Mouse (Mus musculus) myocyte (in vitro differentiated cells): ENCODE data around the gene Supt3.

Source experiments
- E2F4 ChIP-seq: IDR thresholded peaks from one replicate; pipeline ENCODE4 v1.6.1; 2011; ENCODE audit warnings: mild to moderate bottlenecking, control low read depth, moderate library complexity; ENCODE audit not compliant: insufficient read depth
- MAX ChIP-seq: IDR thresholded peaks from one replicate; pipeline ENCODE4 v1.6.1; 2011; ENCODE audit warnings: low read depth, mild to moderate bottlenecking, control low read depth
- MYOG ChIP-seq, 3 experiments: IDR thresholded peaks; one replicate each; pipeline ENCODE4 v1.6.1; 2011; ENCODE audit warnings: control low read depth in 2 of 3, low read depth in 2 of 3, mild to moderate bottlenecking in 2 of 3; ENCODE audit not compliant: insufficient read length in 2 of 3, control insufficient read depth in 1 of 3, insufficient read depth in 1 of 3
- POLR2A ChIP-seq: IDR thresholded peaks from one replicate; pipeline ENCODE4 v1.6.1; 2011; ENCODE audit warnings: low read depth, mild to moderate bottlenecking, control low read depth, moderate library complexity; ENCODE audit not compliant: insufficient read length
- POLR2AphosphoS2 ChIP-seq: IDR thresholded peaks from one replicate; pipeline ENCODE4 v1.6.1; 2011; ENCODE audit warnings: low read depth, control low read depth; ENCODE audit not compliant: insufficient read length
- REST ChIP-seq: IDR thresholded peaks from one replicate; pipeline ENCODE4 v1.6.1; 2011; ENCODE audit warnings: mild to moderate bottlenecking, control low read depth, moderate library complexity; ENCODE audit not compliant: insufficient read depth, insufficient read length
- SRF ChIP-seq: IDR thresholded peaks from one replicate; pipeline ENCODE4 v1.6.1; 2011; ENCODE audit warnings: low read depth; ENCODE audit not compliant: control insufficient read depth, insufficient read length
- TCF12 ChIP-seq: IDR thresholded peaks from one replicate; pipeline ENCODE4 v1.6.1; 2011; ENCODE audit warnings: mild to moderate bottlenecking, control low read depth; ENCODE audit not compliant: poor library complexity, insufficient read depth, severe bottlenecking
- TCF3 ChIP-seq: IDR thresholded peaks from one replicate; pipeline ENCODE4 v1.6.1; 2011; ENCODE audit warnings: low read depth, control low read depth; ENCODE audit not compliant: insufficient read length
- USF1 ChIP-seq: IDR thresholded peaks from one replicate; pipeline ENCODE4 v1.6.1; 2011; ENCODE audit warnings: low read depth, mild to moderate bottlenecking, control low read depth, moderate library complexity

- no peak for TF ChIP-seq POLR2A
- TF ChIP-seq POLR2AphosphoS2 = no peak
- TF ChIP-seq MAX = no peak
- TF ChIP-seq MYOG (IDR thresholded peaks at IDR 0.05; ENCODE audit: control insufficient read depth in 1 of 3, insufficient read depth in 1 of 3, insufficient read length in 2 of 3, low read depth in 2 of 3) = no peak
- TF ChIP-seq REST = no peak
- no peak for TF ChIP-seq TCF12
- no peak for TF ChIP-seq USF1
- TF ChIP-seq TCF3 = no peak
- TF ChIP-seq SRF = no peak
- no peak for TF ChIP-seq E2F4
Observed at GRCm38 (mm10) chr17:45160651-45161050, 383.7 kb downstream of the Supt3 start.
